Mouse (Mus musculus): ENCODE data around the gene Gmpr. TPM values are rescaled to one million over a fixed set of nuclear protein-coding genes. Genes with fewer than 3 reads are reported as not detected.
A peak's percentile ranks its signal among the peaks of the same experiment; 100 is the strongest.

The Gmpr gene
- polyA plus RNA-seq, 1 experiment from 2014 or later = 46.9 TPM

- Histone ChIP-seq H3K4me2 (ENCODE audit: low read depth, low read length) (no peak overlapping the region), H3K9me3 (ENCODE audit: control insufficient read depth, low read length) (no peaks in the 10 kb centered on the region), H3K27me3 (ENCODE audit: control insufficient read depth, insufficient read depth, low read length) (no peaks in the 10 kb centered on the region), H3K4me1 (ENCODE audit: control insufficient read depth, insufficient read depth, low read length) (peaks cover 7% of the 10 kb centered on the region; the same call in 1 of the 2 replicates), H3K9ac (replicated peaks; ENCODE audit: low read depth, low read length) (no peak overlapping the region), H3K4me3 (ENCODE audit: low read depth, low read length) (no peak overlapping the region), H3K27ac (ENCODE audit: low read depth, low read length) (no peak overlapping the region), H3K36me3 (ENCODE audit: control insufficient read depth, insufficient read depth, low read length) (no peaks in the 10 kb centered on the region)
- ATAC-seq (ENCODE audit: low read depth) = no peak
- 91% methylated on average over 11 of the region's 11 CpGs for WGBS
These were observed 20.2 kb downstream of the Gmpr start for GRCm38 (mm10) chr13:45527232-45527964.

GRCm38 (mm10) chr13:45528787-45529186 lies 21.5 kb downstream of the Gmpr start:
- H3K4me1 ChIP-seq (ENCODE audit: control insufficient read depth, insufficient read depth, low read length) = peaks cover 7% of the 10 kb centered on the region; the same call in 1 of the 2 replicates
- no peaks in the 10 kb centered on the region for H3K9me3 ChIP-seq (ENCODE audit: control insufficient read depth, low read length)
- no peak overlapping the region for H3K4me3 ChIP-seq (ENCODE audit: low read depth, low read length)
- H3K4me2 ChIP-seq (ENCODE audit: low read depth, low read length) = no peak overlapping the region
- no peaks in the 10 kb centered on the region for H3K36me3 ChIP-seq (ENCODE audit: control insufficient read depth, insufficient read depth, low read length)
- 74% methylated on average over 4 of the region's 4 CpGs for WGBS
- no peaks in the 10 kb centered on the region for H3K27me3 ChIP-seq (ENCODE audit: control insufficient read depth, insufficient read depth, low read length)
- H3K27ac ChIP-seq (ENCODE audit: low read depth, low read length) = no peak overlapping the region
- H3K9ac ChIP-seq (replicated peaks; ENCODE audit: low read depth, low read length) = no peak overlapping the region
- no peak for ATAC-seq (ENCODE audit: low read depth)

DNA sequence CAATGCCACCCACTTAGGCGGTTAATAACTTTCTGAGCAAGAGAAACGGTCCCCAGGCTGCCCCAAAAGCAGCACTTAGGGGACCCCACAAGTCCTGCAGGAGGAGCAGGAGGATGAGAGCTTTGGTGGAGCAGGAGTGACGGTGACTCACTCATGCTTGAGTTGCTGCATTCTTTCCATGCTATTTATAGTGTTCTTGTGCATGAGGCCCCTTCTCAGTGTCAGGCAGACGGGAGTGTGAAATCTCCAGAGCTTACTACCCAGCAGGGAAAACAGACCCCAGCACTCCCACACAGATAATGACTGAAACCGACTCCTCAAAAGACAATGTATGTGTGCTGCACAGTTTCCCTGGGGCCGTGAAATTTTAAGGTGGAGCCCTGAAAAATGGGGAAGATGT lies 23.5 kb downstream of the Gmpr start:
- no peak overlapping the region for H3K9ac ChIP-seq (replicated peaks; ENCODE audit: low read depth, low read length)
- H3K4me3 ChIP-seq (ENCODE audit: low read depth, low read length) = no peak overlapping the region
- H3K9me3 ChIP-seq (ENCODE audit: control insufficient read depth, low read length) = no peaks in the 10 kb centered on the region
- no peak overlapping the region for H3K4me2 ChIP-seq (ENCODE audit: low read depth, low read length)
- H3K36me3 ChIP-seq (ENCODE audit: control insufficient read depth, insufficient read depth, low read length) = no peaks in the 10 kb centered on the region
- WGBS = 22% methylated on average over 6 of the region's 6 CpGs
- no peaks in the 10 kb centered on the region for H3K27me3 ChIP-seq (ENCODE audit: control insufficient read depth, insufficient read depth, low read length)
- H3K4me1 ChIP-seq (ENCODE audit: control insufficient read depth, insufficient read depth, low read length) = peaks cover 7% of the 10 kb centered on the region; the same call in 1 of the 2 replicates
- ATAC-seq (ENCODE audit: low read depth) = no peak
- H3K27ac ChIP-seq (ENCODE audit: low read depth, low read length) = no peak overlapping the region

DNA sequence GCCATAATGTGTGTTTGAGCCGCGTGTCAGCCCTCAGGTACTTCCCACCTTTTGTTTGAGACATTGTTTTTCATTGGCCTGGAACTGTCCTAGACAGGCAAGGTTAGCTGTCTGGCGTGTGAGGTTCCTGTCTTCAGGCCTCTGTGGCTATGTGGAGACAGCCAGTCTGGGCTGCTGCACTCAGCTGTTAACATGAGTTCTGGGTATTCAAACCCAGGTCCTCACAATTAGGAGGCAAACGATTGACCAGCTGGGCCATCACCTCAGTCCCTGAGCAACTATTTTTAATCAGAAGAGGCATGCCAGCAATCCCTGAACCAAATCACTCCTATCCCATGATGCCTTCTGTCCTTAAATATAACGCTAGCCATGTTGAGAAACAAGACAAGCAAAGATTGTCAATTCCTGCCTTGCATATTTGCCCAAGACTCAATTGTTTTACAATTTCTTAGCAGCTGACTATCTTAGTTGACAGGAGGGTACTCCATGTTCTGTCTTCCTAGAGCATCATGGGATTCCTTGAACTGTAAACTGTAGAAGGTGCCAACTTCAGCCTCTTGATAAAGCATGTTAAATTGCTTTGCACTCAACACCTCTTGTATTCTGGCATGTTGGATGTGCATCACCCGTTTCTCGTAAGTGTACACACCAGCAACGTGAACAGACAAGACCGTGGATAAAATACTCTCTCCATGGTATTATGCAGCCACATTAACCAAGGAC lies 28.6 kb downstream of the Gmpr start:
- no peak for ATAC-seq (ENCODE audit: low read depth)
- H3K27ac ChIP-seq (ENCODE audit: low read depth, low read length) = no peak overlapping the region
- H3K4me3 ChIP-seq (ENCODE audit: low read depth, low read length) = no peak overlapping the region
- 92% methylated on average over 9 of the region's 9 CpGs for WGBS
- no peaks in the 10 kb centered on the region for H3K27me3 ChIP-seq (ENCODE audit: control insufficient read depth, insufficient read depth, low read length)
- no peaks in the 10 kb centered on the region for H3K9me3 ChIP-seq (ENCODE audit: control insufficient read depth, low read length)
- H3K9ac ChIP-seq (replicated peaks; ENCODE audit: low read depth, low read length) = no peak overlapping the region
- no peak overlapping the region for H3K4me2 ChIP-seq (ENCODE audit: low read depth, low read length)
- peaks cover 5% of the 10 kb centered on the region; the same call in 1 of the 2 replicates for H3K4me1 ChIP-seq (ENCODE audit: control insufficient read depth, insufficient read depth, low read length)
- no peaks in the 10 kb centered on the region for H3K36me3 ChIP-seq (ENCODE audit: control insufficient read depth, insufficient read depth, low read length)

- no peak for ATAC-seq (ENCODE audit: low read depth)
- WGBS = 85% methylated on average over 9 of the region's 9 CpGs
- Histone ChIP-seq H3K9me3 (ENCODE audit: control insufficient read depth, low read length) (no peaks in the 10 kb centered on the region), H3K9ac (replicated peaks; ENCODE audit: low read depth, low read length) (no peak overlapping the region), H3K36me3 (ENCODE audit: control insufficient read depth, insufficient read depth, low read length) (no peaks in the 10 kb centered on the region), H3K4me2 (ENCODE audit: low read depth, low read length) (no peak overlapping the region), H3K27me3 (ENCODE audit: control insufficient read depth, insufficient read depth, low read length) (no peaks in the 10 kb centered on the region), H3K27ac (ENCODE audit: low read depth, low read length) (no peak overlapping the region), H3K4me3 (ENCODE audit: low read depth, low read length) (no peak overlapping the region), H3K4me1 (ENCODE audit: control insufficient read depth, insufficient read depth, low read length) (peaks cover 2% of the 10 kb centered on the region; the same call in 1 of the 2 replicates)
These were observed 29.9 kb downstream of the Gmpr start for GRCm38 (mm10) chr13:45537110-45537509.

GRCm38 (mm10) chr13:45538091-45538490 lies 30.8 kb downstream of the Gmpr start:
- Histone ChIP-seq H3K9ac (replicated peaks; ENCODE audit: low read depth, low read length) (no peak overlapping the region), H3K4me1 (ENCODE audit: control insufficient read depth, insufficient read depth, low read length) (peaks cover 2% of the 10 kb centered on the region; the same call in 1 of the 2 replicates), H3K27ac (ENCODE audit: low read depth, low read length) (no peak overlapping the region), H3K4me2 (ENCODE audit: low read depth, low read length) (no peak overlapping the region), H3K9me3 (ENCODE audit: control insufficient read depth, low read length) (no peaks in the 10 kb centered on the region), H3K27me3 (ENCODE audit: control insufficient read depth, insufficient read depth, low read length) (no peaks in the 10 kb centered on the region), H3K36me3 (ENCODE audit: control insufficient read depth, insufficient read depth, low read length) (no peaks in the 10 kb centered on the region), H3K4me3 (ENCODE audit: low read depth, low read length) (no peak overlapping the region)
- 84% methylated on average over 9 of the region's 9 CpGs for WGBS
- no peak for ATAC-seq (ENCODE audit: low read depth)

DNA sequence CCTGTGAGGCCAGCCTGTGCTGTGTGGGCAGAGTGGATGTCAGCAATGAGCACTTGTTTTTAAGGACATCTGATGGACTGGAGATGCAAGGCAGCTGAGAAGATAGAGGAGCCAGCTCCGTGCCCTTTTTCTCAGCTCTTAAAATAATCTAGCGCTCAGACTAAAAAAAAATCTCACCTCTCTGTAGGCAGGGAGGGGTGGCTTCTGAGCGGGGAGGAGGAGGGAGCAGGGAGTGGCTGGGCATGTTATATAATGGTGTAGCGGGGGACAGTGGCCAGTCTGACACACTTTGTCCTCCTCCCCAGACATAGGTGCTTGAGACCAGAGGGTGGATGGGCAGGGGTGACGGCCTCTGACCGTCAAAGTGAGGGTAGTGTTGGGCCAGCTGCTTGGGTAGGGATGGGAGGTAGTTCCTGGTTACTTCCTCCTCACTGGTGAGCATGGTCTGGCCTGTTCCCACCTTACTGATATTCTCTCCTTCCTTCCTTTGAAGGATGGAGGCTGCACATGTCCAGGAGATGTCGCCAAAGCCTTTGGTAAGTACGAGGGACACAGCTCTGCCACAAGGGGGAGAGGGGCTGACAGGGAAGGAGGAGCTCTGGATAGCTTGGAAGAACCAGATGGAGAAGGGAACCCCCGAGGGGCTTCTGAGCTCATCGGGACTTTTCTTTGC lies 31.4 kb downstream of the Gmpr start:
- 27% methylated on average over 10 of the region's 10 CpGs for WGBS

GRCm38 (mm10) chr13:45539205-45539568 lies 31.9 kb downstream of the Gmpr start:
- H3K27me3 ChIP-seq (ENCODE audit: control insufficient read depth, insufficient read depth, low read length) = no peaks in the 10 kb centered on the region
- no peaks in the 10 kb centered on the region for H3K36me3 ChIP-seq (ENCODE audit: control insufficient read depth, insufficient read depth, low read length)
- H3K4me3 ChIP-seq (ENCODE audit: low read depth, low read length) = peak overlapping the region; percentile 34
- H3K9ac ChIP-seq (replicated peaks; ENCODE audit: low read depth, low read length) = peak overlapping the region; percentile 33; the same call in 1 of the 2 replicates
- H3K4me1 ChIP-seq (ENCODE audit: control insufficient read depth, insufficient read depth, low read length) = peaks cover 2% of the 10 kb centered on the region; the same call in 1 of the 2 replicates
- H3K9me3 ChIP-seq (ENCODE audit: control insufficient read depth, low read length) = no peaks in the 10 kb centered on the region
- peak overlapping the region; percentile 80 for H3K27ac ChIP-seq (ENCODE audit: low read depth, low read length)
- WGBS = 4% methylated on average over 10 of the region's 10 CpGs
- ATAC-seq (ENCODE audit: low read depth) = peak; percentile 96
- peak overlapping the region; percentile 60 for H3K4me2 ChIP-seq (ENCODE audit: low read depth, low read length)

More for the DNA sequence above, 31.4 kb downstream of the Gmpr start:
- Histone ChIP-seq H3K4me2 (ENCODE audit: low read depth, low read length) (peak overlapping the region; percentile 60), H3K9me3 (ENCODE audit: control insufficient read depth, low read length) (no peaks in the 10 kb centered on the region), H3K4me1 (ENCODE audit: control insufficient read depth, insufficient read depth, low read length) (peaks cover 2% of the 10 kb centered on the region; the same call in 1 of the 2 replicates), H3K9ac (replicated peaks; ENCODE audit: low read depth, low read length) (peak overlapping the region; percentile 33; the same call in 1 of the 2 replicates), H3K27ac (ENCODE audit: low read depth, low read length) (peak overlapping the region; percentile 80), H3K4me3 (ENCODE audit: low read depth, low read length) (peak overlapping the region; percentile 34), H3K36me3 (ENCODE audit: control insufficient read depth, insufficient read depth, low read length) (no peaks in the 10 kb centered on the region), H3K27me3 (ENCODE audit: control insufficient read depth, insufficient read depth, low read length) (no peaks in the 10 kb centered on the region)
- peak; percentile 96 for ATAC-seq (ENCODE audit: low read depth)

Measured in neural tube, embryonic 14.5 days (tissue).